Mouse (Mus musculus) C2C12 (cell line): ENCODE measurements around the gene Calcrl. TPM values are rescaled to one million over a fixed set of nuclear protein-coding genes. Genes with fewer than 3 reads are reported as not detected.

Source experiments
- H3K27me3 ChIP-seq: one replicate; pipeline ENCODE4 v1.6.1; 2011; ENCODE audit not compliant: control insufficient read depth, insufficient read depth, insufficient read length
- H3K36me3 ChIP-seq: one replicate; pipeline ENCODE4 v1.6.1; 2011; ENCODE audit not compliant: control insufficient read depth, insufficient read depth
- H3K4me3 ChIP-seq: one replicate; pipeline ENCODE4 v1.5.1; 2011; ENCODE audit warnings: mild to moderate bottlenecking, control low read depth; ENCODE audit not compliant: poor library complexity, insufficient read depth, severe bottlenecking
- H3K79me2 ChIP-seq: one replicate; pipeline ENCODE4 v1.6.1; 2011; ENCODE audit not compliant: control insufficient read depth, insufficient read depth
- H3K79me3 ChIP-seq: one replicate; pipeline ENCODE4 v1.6.1; 2011; ENCODE audit warnings: low read depth, control low read depth
- H3ac ChIP-seq: one replicate; pipeline ENCODE3; 2011; ENCODE audit warnings: low read depth; ENCODE audit not compliant: control insufficient read depth, insufficient read length
- CEBPB ChIP-seq: IDR thresholded peaks from one replicate; pipeline ENCODE4 v1.6.1; 2011; ENCODE audit warnings: low read depth, mild to moderate bottlenecking, control low read depth, moderate library complexity
- CTCF ChIP-seq: IDR thresholded peaks from one replicate; pipeline ENCODE4 v1.5.1; 2011; ENCODE audit not compliant: control insufficient read depth, insufficient read depth, insufficient read length
- FOSL1 ChIP-seq: IDR thresholded peaks from one replicate; pipeline ENCODE4 v1.8.0; 2011; ENCODE audit warnings: mild to moderate bottlenecking, low read length; ENCODE audit not compliant: poor library complexity, insufficient read depth, severe bottlenecking
- MAX ChIP-seq: IDR thresholded peaks from one replicate; pipeline ENCODE4 v1.6.1; 2011; ENCODE audit warnings: mild to moderate bottlenecking, control low read depth
- MYOD1 ChIP-seq: IDR thresholded peaks from one replicate; pipeline ENCODE4 v1.6.1; 2011; ENCODE audit warnings: low read depth; ENCODE audit not compliant: control insufficient read depth, insufficient read length
- MYOG ChIP-seq: IDR thresholded peaks from one replicate; pipeline ENCODE4 v1.6.1; 2011; ENCODE audit not compliant: control insufficient read depth, insufficient read length; ENCODE audit errors: extremely low read depth
- USF1 ChIP-seq: IDR thresholded peaks from one replicate; pipeline ENCODE4 v1.6.1; 2011; ENCODE audit warnings: low read depth, mild to moderate bottlenecking, control low read depth, moderate library complexity
- polyA plus RNA-seq: library from polyadenylated mRNA; unstranded; fragments of >200 nt; fragmentation: generic; extraction: Trizol; gene quantifications from one replicate; pipeline ENCODE4 v1.2.1, GENCODE M21; 2012; ENCODE audit warnings: missing spikeins

The Calcrl gene
- polyA plus RNA-seq, 1 experiment = 3.8 TPM

GRCm38 (mm10) chr2:84337774-84338450 lies 87.3 kb downstream of the Calcrl start:
- H3K4me3 ChIP-seq = no peak overlapping the region
- H3K36me3 ChIP-seq = no peaks in the 10 kb centered on the region
- H3K27me3 ChIP-seq = no peaks in the 10 kb centered on the region
- TF ChIP-seq MAX (no peak), FOSL1 (no peak), USF1 (no peak), MYOG (no peak), CTCF (no peak), MYOD1 (no peak), CEBPB (no peak)
- H3K79me2 ChIP-seq = no peaks in the 10 kb centered on the region
- no peak overlapping the region for H3ac ChIP-seq
- no peaks in the 10 kb centered on the region for H3K79me3 ChIP-seq

- Histone ChIP-seq H3K36me3 (no peaks in the 10 kb centered on the region), H3K79me2 (no peaks in the 10 kb centered on the region), H3ac (no peak overlapping the region), H3K4me3 (no peak overlapping the region), H3K79me3 (no peaks in the 10 kb centered on the region), H3K27me3 (no peaks in the 10 kb centered on the region)
- no peak for TF ChIP-seq MAX
Measured at GRCm38 (mm10) chr2:84336331-84336730, 88.9 kb downstream of the Calcrl start.

GRCm38 (mm10) chr2:84316185-84316805 lies 108.9 kb downstream of the Calcrl start:
- TF ChIP-seq MYOD1 (no peak), USF1 (no peak), CEBPB (no peak), MAX (no peak), MYOG (no peak), CTCF (no peak), FOSL1 (no peak)
- no peak overlapping the region for H3K4me3 ChIP-seq

GRCm38 (mm10) chr2:84296517-84296916 lies 128.7 kb downstream of the Calcrl start:
- no peaks in the 10 kb centered on the region for H3K27me3 ChIP-seq
- TF ChIP-seq MAX (no peak), MYOG (no peak), CEBPB (no peak)

More at GRCm38 (mm10) chr2:84316185-84316805, 108.9 kb downstream of the Calcrl start:
- Histone ChIP-seq H3K79me2 (no peaks in the 10 kb centered on the region), H3K27me3 (no peaks in the 10 kb centered on the region), H3K79me3 (no peaks in the 10 kb centered on the region), H3K36me3 (no peaks in the 10 kb centered on the region), H3ac (no peak overlapping the region)

GRCm38 (mm10) chr2:84295068-84295467 lies 130.1 kb downstream of the Calcrl start:
- Histone ChIP-seq H3K36me3 (no peaks in the 10 kb centered on the region), H3K27me3 (no peaks in the 10 kb centered on the region), H3K79me2 (no peaks in the 10 kb centered on the region), H3K79me3 (no peaks in the 10 kb centered on the region), H3K4me3 (no peak overlapping the region), H3ac (no peak overlapping the region)
- TF ChIP-seq CEBPB = no peak

More at GRCm38 (mm10) chr2:84296517-84296916, 128.7 kb downstream of the Calcrl start:
- no peaks in the 10 kb centered on the region for H3K79me2 ChIP-seq
- no peak overlapping the region for H3K4me3 ChIP-seq
- H3K79me3 ChIP-seq = no peaks in the 10 kb centered on the region
- H3K36me3 ChIP-seq = no peaks in the 10 kb centered on the region
- H3ac ChIP-seq = no peak overlapping the region

GRCm38 (mm10) chr2:84294611-84295010 lies 130.6 kb downstream of the Calcrl start:
- Histone ChIP-seq H3K36me3 (no peaks in the 10 kb centered on the region), H3K27me3 (no peaks in the 10 kb centered on the region), H3K79me3 (no peaks in the 10 kb centered on the region), H3K79me2 (no peaks in the 10 kb centered on the region), H3ac (no peak overlapping the region), H3K4me3 (no peak overlapping the region)
- TF ChIP-seq FOSL1 (no peak), CEBPB (no peak), USF1 (no peak), CTCF (no peak), MYOG (no peak), MAX (no peak), MYOD1 (no peak)
